Mouse (Mus musculus) liver, adult 2 months (tissue): Measurements from ENCODE around the gene Neu1. TPM values are rescaled to one million over a fixed set of nuclear protein-coding genes. Genes with fewer than 3 reads are reported as not detected.
A peak's percentile ranks its signal among the peaks of the same experiment; 100 is the strongest.
"Not testable (repeated sequence)": the region's sequence is repeated elsewhere in the genome, so short reads cannot be mapped to it uniquely, and the experiment has no call there.

ENCODE experiments used
- DNase-seq: peaks from one replicate; pipeline ENCODE4 v3.0.0-alpha.2; 2011; ENCODE audit warnings: low read depth, low spot score; ENCODE audit errors: extremely low read depth
- H3K27ac ChIP-seq: fragments of 200-500 bp; replicated peaks from 2 replicates; pipeline ENCODE4 v1.5.1; 2012; ENCODE audit warnings: low read depth, mild to moderate bottlenecking, control low read depth, inconsistent platforms, low read length; ENCODE audit not compliant: insufficient read depth
- H3K27me3 ChIP-seq: fragments of 200-500 bp; 2 replicates; pipeline ENCODE4 v1.6.1; 2012; ENCODE audit warnings: mild to moderate bottlenecking, moderate library complexity, low read length, inconsistent platforms; ENCODE audit not compliant: control insufficient read depth, insufficient read depth
- H3K36me3 ChIP-seq: fragments of 200-500 bp; 2 replicates; pipeline ENCODE4 v1.6.1; 2012; ENCODE audit warnings: low read length, inconsistent platforms; ENCODE audit not compliant: control insufficient read depth, insufficient read depth
- H3K4me1 ChIP-seq: fragments of 200-500 bp; 2 replicates; pipeline ENCODE4 v1.6.1; 2011; ENCODE audit warnings: low read length; ENCODE audit not compliant: control insufficient read depth, insufficient read depth
- H3K4me3 ChIP-seq: fragments of 200-500 bp; 2 replicates; pipeline ENCODE4 v1.5.1; 2011; ENCODE audit warnings: low read depth, mild to moderate bottlenecking, control low read depth, low read length, moderate library complexity; ENCODE audit not compliant: insufficient read depth
- H3K79me2 ChIP-seq: fragments of 200-500 bp; 2 replicates; pipeline ENCODE4 v1.6.1; 2012; ENCODE audit warnings: inconsistent platforms, mild to moderate bottlenecking, low read length, moderate library complexity; ENCODE audit not compliant: control insufficient read depth, insufficient read depth
- H3K9ac ChIP-seq: fragments of 200-500 bp; 2 replicates; pipeline ENCODE4 v1.6.1; 2012; ENCODE audit warnings: low read depth, mild to moderate bottlenecking, control low read depth, inconsistent platforms, low read length
- CTCF ChIP-seq: fragments of 200-500 bp; IDR thresholded peaks from 2 replicates; pipeline ENCODE4 v1.5.1; 2011; ENCODE audit warnings: low read depth, low read length, control low read depth
- POLR2A ChIP-seq: fragments of 200-500 bp; IDR thresholded peaks from 2 replicates; pipeline ENCODE4 v1.6.1; 2011; ENCODE audit warnings: low read length, control low read depth; ENCODE audit not compliant: insufficient read depth; ENCODE audit errors: extremely low read depth
- WGBS: fragments of 180-500 bp; shearing (Covaris S2); methylation state at CpG from one replicate; pipeline ENCODE4 v1.1.7; 2018; 5-methylcytosine and 5-hydroxymethylcytosine counted together
- polyA plus RNA-seq: library from polyadenylated mRNA; depleted of rRNA; stranded (reverse); fragments of >200 nt; gene quantifications from 2 replicates; pipeline ENCODE4 v1.2.3, GENCODE M21; 2012
- total RNA-seq: library from RNA; depleted of rRNA; stranded (reverse); fragments of >200 nt; gene quantifications from 2 replicates; pipeline ENCODE4 v1.2.3, GENCODE M21; 2014

Gene Neu1
- total and polyA plus RNA-seq, 2 experiments = 27.6 to 62.5 TPM

- Histone ChIP-seq H3K36me3 (peaks cover 6% of the 10 kb centered on the region; the same call in 1 of the 2 replicates), H3K4me3 (no peak overlapping the region), H3K4me1 (peaks cover 7% of the 10 kb centered on the region), H3K27me3 (no peaks in the 10 kb centered on the region), H3K9ac (no peak overlapping the region), H3K27ac (no peak overlapping the region), H3K79me2 (peaks cover 5% of the 10 kb centered on the region; the same call in 1 of the 2 replicates)
- DNase-seq = no peak
- TF ChIP-seq CTCF (no peak), POLR2A (no peak)
- 93% methylated on average over 4 of the region's 4 CpGs for WGBS
Measured at GRCm38 (mm10) chr17:34954831-34955230, 23.8 kb downstream of the Neu1 start.

DNA sequence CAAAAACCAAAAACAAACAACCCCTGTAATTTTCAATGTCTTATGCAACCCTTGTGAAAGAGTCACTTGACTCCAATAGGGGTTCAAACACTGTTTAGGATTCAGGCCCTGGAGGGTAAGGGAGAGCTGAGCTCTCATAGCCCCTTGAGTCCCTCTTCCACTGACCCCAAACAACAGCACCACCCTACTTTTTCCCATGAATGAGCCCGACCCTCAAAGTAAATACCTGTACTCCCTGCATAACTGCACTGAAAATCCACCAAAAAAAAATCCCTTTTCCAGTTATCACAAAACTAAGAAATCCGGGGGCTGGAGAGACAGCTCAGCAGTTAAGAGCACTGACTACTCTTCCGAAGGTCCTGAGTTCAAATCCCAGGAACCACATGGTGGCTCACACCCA, 24.8 kb downstream of the Neu1 start:
- no peak overlapping the region for H3K9ac ChIP-seq
- no peak for DNase-seq
- peaks cover 8% of the 10 kb centered on the region for H3K4me1 ChIP-seq
- no peaks in the 10 kb centered on the region for H3K27me3 ChIP-seq
- peaks cover 1% of the 10 kb centered on the region; the same call in 1 of the 2 replicates for H3K36me3 ChIP-seq
- peaks cover 5% of the 10 kb centered on the region; the same call in 1 of the 2 replicates for H3K79me2 ChIP-seq
- WGBS = 89% methylated on average over 3 of the region's 3 CpGs
- TF ChIP-seq CTCF (no peak), POLR2A (no peak)
- peak overlapping the region; percentile 40; the same call in 1 of the 2 replicates for H3K27ac ChIP-seq
- H3K4me3 ChIP-seq = no peak overlapping the region

DNA sequence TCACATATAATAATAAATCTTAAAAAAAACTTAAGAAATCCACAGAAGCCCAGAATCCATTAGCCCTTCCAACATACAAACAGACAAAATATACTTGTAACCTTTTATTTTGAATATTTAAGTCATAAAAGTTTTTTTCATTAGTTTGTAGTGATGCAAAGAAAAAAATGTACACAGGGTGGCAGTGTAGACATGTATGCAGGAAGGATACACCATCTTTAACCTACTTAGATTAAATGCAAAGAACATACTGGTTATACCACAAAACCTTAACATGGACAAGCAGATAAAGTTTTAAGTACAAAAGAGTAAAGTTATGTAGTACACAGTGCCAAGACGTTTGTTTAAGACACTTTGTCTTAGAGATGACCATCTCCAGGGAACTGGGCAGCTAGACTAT, 25.3 kb downstream of the Neu1 start:
- peaks cover 5% of the 10 kb centered on the region; the same call in 1 of the 2 replicates for H3K79me2 ChIP-seq
- H3K4me1 ChIP-seq = peaks cover 7% of the 10 kb centered on the region
- no peak overlapping the region for H3K4me3 ChIP-seq
- no peaks in the 10 kb centered on the region for H3K27me3 ChIP-seq
- TF ChIP-seq CTCF (no peak), POLR2A (no peak)
- no peak for DNase-seq
- H3K9ac ChIP-seq = no peak overlapping the region
- H3K36me3 ChIP-seq = no peaks in the 10 kb centered on the region
- no peak overlapping the region for H3K27ac ChIP-seq
- 30% methylated on average over 1 of the region's 1 CpGs for WGBS

- not testable (repeated sequence) for H3K79me2 ChIP-seq, DNase-seq, H3K27me3 ChIP-seq, H3K4me1 ChIP-seq, H3K9ac ChIP-seq, H3K36me3 ChIP-seq, H3K27ac ChIP-seq
- WGBS = 9% methylated on average over 31 of the region's 40 CpGs
- peak overlapping the region; percentile 18; the same call in 1 of the 2 replicates for H3K4me3 ChIP-seq
Measured at GRCm38 (mm10) chr17:34957291-34957690, 26.2 kb downstream of the Neu1 start.

- H3K9ac ChIP-seq, H3K27ac ChIP-seq, DNase-seq, H3K36me3 ChIP-seq, H3K4me3 ChIP-seq, H3K4me1 ChIP-seq, H3K79me2 ChIP-seq, H3K27me3 ChIP-seq: not testable (repeated sequence)
- WGBS = 25% methylated on average over 24 of the region's 40 CpGs
Measured at GRCm38 (mm10) chr17:34957966-34958365, 26.9 kb downstream of the Neu1 start.

DNA sequence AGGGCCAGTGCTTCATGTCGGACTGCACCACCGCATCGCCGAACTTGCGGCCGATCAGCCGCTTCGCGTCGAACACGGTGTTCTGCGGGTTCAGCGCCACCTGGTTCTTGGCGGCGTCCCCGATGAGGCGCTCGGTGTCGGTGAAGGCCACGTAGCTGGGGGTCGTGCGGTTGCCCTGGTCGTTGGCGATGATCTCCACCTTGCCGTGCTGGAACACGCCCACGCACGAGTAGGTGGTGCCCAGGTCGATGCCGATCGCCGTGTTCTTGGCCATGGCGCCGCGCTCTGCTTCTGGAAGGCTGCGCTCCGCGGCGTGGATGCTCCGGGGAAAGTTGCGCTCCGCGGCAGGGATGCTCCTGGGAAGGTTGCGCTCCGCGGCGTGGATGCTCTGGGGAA, 27.7 kb downstream of the Neu1 start:
- Histone ChIP-seq H3K9ac (peak overlapping the region; percentile 55; the same call in 1 of the 2 replicates), H3K4me3 (peak overlapping the region; percentile 52; the same call in 1 of the 2 replicates)
- WGBS = 0% methylated on average over 19 of the region's 47 CpGs
- not testable (repeated sequence) for H3K27me3 ChIP-seq, DNase-seq, H3K27ac ChIP-seq, H3K79me2 ChIP-seq, H3K36me3 ChIP-seq, H3K4me1 ChIP-seq
